Mouse (Mus musculus) neural tube, embryonic 15.5 days (tissue): ENCODE results near the gene Irs3. TPM values are rescaled to one million over a fixed set of nuclear protein-coding genes. Genes with fewer than 3 reads are reported as not detected.

Experiments used
- ATAC-seq: fragments of 200-750 bp; cut with Nextera tagmentation; 2 replicates; pipeline ENCODE4 v1.8.0; 2017; ENCODE audit warnings: mild to moderate bottlenecking, moderate TSS enrichment, moderate library complexity; ENCODE audit not compliant: low FRiP score
- H3K27ac ChIP-seq: fragments of 300-500 bp; sonication (generic); replicated peaks from 2 replicates; pipeline ENCODE4 v1.5.1; 2015; ENCODE audit warnings: mild to moderate bottlenecking, inconsistent platforms
- H3K27me3 ChIP-seq: fragments of 300-500 bp; sonication (generic); replicated peaks from 2 replicates; pipeline ENCODE4 v1.6.1; 2015; ENCODE audit warnings: inconsistent platforms
- H3K36me3 ChIP-seq: fragments of 300-500 bp; sonication (generic); 2 replicates; pipeline ENCODE4 v1.6.1; 2015; ENCODE audit warnings: inconsistent platforms
- H3K4me1 ChIP-seq: fragments of 300-500 bp; sonication (generic); 2 replicates; pipeline ENCODE4 v1.6.1; 2015; ENCODE audit warnings: inconsistent platforms
- H3K4me2 ChIP-seq: fragments of 300-500 bp; sonication (generic); 2 replicates; pipeline ENCODE4 v1.6.1; 2015; ENCODE audit warnings: inconsistent platforms, mild to moderate bottlenecking, moderate library complexity
- H3K4me3 ChIP-seq: fragments of 300-500 bp; sonication (generic); replicated peaks from 2 replicates; pipeline ENCODE4 v1.5.1; 2015; ENCODE audit warnings: mild to moderate bottlenecking, inconsistent platforms
- H3K9ac ChIP-seq: fragments of 300-500 bp; sonication (generic); replicated peaks from 2 replicates; pipeline ENCODE4 v1.6.1; 2015; ENCODE audit warnings: mild to moderate bottlenecking, inconsistent platforms
- H3K9me3 ChIP-seq: fragments of 300-500 bp; sonication (generic); replicated peaks from 2 replicates; pipeline ENCODE4 v1.6.1; 2016; ENCODE audit warnings: inconsistent platforms
- WGBS: fragments of 180-500 bp; shearing (Covaris S2); methylation state at CpG from one replicate; pipeline ENCODE4 v1.1.7; 2015; ENCODE audit warnings: mixed read lengths; 5-methylcytosine and 5-hydroxymethylcytosine counted together
- polyA plus RNA-seq: library from polyadenylated mRNA; unstranded; fragments of >200 nt; fragmentation: Nextera tagmentation; extraction: Ambion mirVana; gene quantifications from 2 replicates; pipeline ENCODE4 v1.2.1, GENCODE M21; 2015

Gene Irs3
- polyA plus RNA-seq, 1 experiment from 2014 or later = 0.12 TPM

DNA sequence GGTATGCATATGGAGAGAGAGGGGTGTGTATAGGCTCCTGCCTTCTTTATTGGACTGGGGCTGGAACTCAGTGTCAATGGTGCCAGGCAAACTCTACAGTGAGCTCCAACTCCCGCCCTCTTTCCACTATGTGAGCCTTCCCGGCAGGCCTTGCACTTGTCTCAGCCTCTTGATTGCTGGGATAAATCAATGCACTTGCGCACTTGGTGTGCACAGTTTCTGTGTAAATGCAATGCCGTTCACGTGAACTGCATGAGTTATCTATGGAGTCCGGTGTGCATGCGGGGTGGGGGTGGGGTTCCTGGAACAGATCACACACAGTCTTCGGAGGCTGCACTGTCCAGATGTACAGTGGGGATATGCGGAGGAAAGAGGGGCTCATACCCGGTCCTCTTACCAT is 7.9 kb upstream of the Irs3 start:
- no peak overlapping the region for H3K27ac ChIP-seq
- no peaks in the 10 kb centered on the region for H3K9me3 ChIP-seq
- no peak overlapping the region for H3K9ac ChIP-seq
- no peak for ATAC-seq
- WGBS = 91% methylated on average over 10 of the region's 10 CpGs
- H3K4me3 ChIP-seq = no peak overlapping the region
- H3K4me1 ChIP-seq = peaks cover 29% of the 10 kb centered on the region
- H3K4me2 ChIP-seq = no peak overlapping the region
- peaks cover 33% of the 10 kb centered on the region for H3K36me3 ChIP-seq
- no peaks in the 10 kb centered on the region for H3K27me3 ChIP-seq

DNA sequence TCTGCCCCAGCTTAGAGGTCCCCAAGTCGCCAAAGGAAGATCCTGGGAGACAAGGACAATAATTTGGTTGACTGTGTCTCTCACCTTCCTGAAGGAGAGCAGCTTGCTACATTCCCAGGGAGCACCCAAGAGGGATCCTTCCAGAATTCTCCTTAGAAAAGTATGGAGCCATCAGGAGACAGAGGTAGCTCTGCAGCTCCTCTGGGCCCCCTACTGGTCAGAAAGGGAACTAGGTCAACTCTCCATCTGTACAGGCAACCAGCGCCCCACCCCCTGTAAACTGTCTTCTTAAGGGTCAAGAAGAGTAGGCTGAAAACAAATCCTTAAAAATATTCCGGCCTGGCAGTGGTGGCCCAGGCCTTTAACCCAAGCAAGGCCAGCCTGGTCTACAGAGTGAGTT is 7.0 kb upstream of the Irs3 start:
- peaks cover 29% of the 10 kb centered on the region for H3K36me3 ChIP-seq
- peaks cover 37% of the 10 kb centered on the region for H3K4me1 ChIP-seq
- H3K4me2 ChIP-seq = no peak overlapping the region
- H3K27me3 ChIP-seq = no peaks in the 10 kb centered on the region
- no peaks in the 10 kb centered on the region for H3K9me3 ChIP-seq
- WGBS = 27% methylated on average over 3 of the region's 3 CpGs
- ATAC-seq = peak; percentile 23; the same call in 1 of the 2 replicates
- H3K4me3 ChIP-seq = no peak overlapping the region
- H3K27ac ChIP-seq = no peak overlapping the region
- no peak overlapping the region for H3K9ac ChIP-seq

DNA sequence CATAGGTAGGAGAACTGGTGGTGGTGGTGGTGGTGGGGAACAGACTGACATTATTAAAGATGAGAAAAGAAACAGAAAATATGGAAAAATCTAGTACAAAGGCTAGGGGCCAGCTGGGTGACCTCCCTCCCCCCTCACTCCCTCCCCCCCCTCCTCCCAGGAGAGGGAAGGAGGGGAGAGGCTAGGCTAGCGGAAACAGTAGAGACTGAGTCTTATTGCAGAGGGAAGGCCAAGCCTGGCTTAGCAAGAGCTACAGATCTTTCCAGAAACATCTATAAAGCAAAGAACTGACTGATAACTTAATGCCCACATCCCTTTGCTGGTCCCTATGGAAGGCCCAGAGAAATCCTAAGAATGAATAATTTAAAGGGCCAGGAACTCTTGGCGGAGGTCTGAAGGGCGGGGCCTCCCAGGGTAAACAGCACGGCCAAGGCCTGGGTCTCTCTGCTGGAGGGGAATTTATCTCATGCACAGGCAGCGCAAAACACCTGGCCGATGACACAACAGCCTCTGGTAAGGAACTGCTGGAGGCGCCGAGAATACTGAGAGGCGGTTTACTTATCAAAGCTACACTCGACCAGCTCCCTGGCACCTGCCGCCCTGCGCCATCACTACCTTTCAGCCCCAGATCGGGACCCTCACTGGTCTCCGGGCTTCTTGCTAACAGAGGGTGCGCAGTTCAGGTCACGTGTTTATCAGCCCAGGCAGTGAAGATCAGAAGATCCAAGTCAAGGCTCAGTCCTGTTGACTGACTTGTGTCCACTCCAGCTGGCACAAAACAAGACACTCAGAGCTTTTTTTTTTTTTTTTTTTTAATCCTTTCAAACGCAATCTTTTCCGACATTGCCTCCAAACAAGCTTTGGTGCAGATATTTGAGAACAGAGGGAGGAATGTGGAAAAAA is 4.4 kb upstream of the Irs3 start:
- Histone ChIP-seq H3K27ac (no peak overlapping the region), H3K9ac (no peak overlapping the region), H3K4me2 (peak overlapping the region; percentile 21)

DNA sequence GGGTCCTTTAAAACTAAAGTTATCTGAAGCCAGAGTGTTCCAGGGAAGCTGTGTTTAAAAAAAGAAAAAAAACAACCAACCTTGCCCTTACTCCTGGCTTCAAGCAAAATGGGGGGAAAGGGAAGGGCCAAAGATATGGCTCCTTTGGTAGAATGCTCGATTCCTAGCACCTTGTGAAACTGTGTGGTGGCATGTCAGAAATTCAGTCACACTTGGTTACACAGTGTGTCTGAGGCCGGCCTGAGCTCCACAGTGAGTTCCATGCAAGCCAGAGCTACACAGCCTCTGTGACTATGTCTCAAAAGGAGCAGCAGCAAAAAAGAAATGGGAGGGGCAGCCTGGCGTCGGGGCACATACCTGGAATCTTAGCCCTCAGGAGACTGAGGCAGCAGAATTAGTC is 3.7 kb upstream of the Irs3 start:
- 50% methylated on average over 4 of the region's 4 CpGs for WGBS
- peaks cover 19% of the 10 kb centered on the region for H3K36me3 ChIP-seq
- no peak overlapping the region for H3K27ac ChIP-seq
- no peaks in the 10 kb centered on the region for H3K9me3 ChIP-seq
- H3K4me1 ChIP-seq = peaks cover 41% of the 10 kb centered on the region
- H3K27me3 ChIP-seq = peaks cover 26% of the 10 kb centered on the region
- H3K4me3 ChIP-seq = no peak overlapping the region
- no peak for ATAC-seq
- H3K4me2 ChIP-seq = no peak overlapping the region
- H3K9ac ChIP-seq = no peak overlapping the region

More for the DNA sequence above, 4.4 kb upstream of the Irs3 start:
- peaks cover 22% of the 10 kb centered on the region for H3K36me3 ChIP-seq
- WGBS = 23% methylated on average over 18 of the region's 18 CpGs
- H3K9me3 ChIP-seq = no peaks in the 10 kb centered on the region
- no peak for ATAC-seq
- H3K4me1 ChIP-seq = peaks cover 39% of the 10 kb centered on the region
- H3K27me3 ChIP-seq = peaks cover 21% of the 10 kb centered on the region
- H3K4me3 ChIP-seq = no peak overlapping the region

DNA sequence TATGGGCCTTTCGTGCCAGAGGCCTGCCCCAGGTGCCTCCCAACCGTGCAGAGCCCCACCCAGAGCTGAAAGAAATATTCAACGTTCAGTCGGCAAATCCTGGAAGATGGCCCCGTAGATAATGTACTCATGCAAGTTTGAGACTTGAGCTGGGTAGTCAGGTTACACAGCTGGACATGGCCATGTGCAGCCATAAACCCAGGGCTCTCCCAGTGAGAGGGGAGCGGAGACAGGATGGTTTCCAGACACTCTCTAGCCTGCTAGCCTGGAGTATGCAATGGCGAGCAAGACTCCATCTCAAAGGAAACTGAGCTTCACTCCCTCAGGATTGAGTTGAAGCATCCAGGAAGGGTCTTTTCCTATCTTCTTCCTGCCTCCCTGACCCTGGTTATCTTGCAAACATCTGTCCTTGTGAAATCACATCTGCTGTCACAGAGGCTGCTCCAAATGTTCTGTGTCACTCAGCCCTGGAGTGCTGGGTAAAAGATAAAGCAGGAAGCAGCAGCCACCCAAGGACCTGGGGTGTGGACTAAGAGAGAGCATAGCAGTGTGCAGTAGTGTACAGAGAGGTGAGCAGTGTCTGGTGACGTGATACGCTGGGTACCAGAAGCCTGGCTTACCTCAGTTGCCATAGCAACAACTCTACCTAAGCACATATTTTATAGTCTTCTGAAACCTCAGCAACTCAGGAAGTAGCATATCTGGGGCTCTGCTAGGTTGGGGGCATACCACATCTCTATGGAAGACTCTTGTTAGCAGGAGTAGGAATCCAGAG is 2.5 kb upstream of the Irs3 start:
- H3K27ac ChIP-seq = peak overlapping the region; percentile 38; the same call in 1 of the 2 replicates
- WGBS = 60% methylated on average over 9 of the region's 9 CpGs
- H3K9me3 ChIP-seq = no peaks in the 10 kb centered on the region
- peak; percentile 78 for ATAC-seq
- H3K9ac ChIP-seq = no peak overlapping the region
- no peak overlapping the region for H3K4me3 ChIP-seq
- peaks cover 12% of the 10 kb centered on the region for H3K36me3 ChIP-seq
- no peak overlapping the region for H3K4me2 ChIP-seq
- peaks cover 41% of the 10 kb centered on the region for H3K4me1 ChIP-seq
- H3K27me3 ChIP-seq = peaks cover 35% of the 10 kb centered on the region

DNA sequence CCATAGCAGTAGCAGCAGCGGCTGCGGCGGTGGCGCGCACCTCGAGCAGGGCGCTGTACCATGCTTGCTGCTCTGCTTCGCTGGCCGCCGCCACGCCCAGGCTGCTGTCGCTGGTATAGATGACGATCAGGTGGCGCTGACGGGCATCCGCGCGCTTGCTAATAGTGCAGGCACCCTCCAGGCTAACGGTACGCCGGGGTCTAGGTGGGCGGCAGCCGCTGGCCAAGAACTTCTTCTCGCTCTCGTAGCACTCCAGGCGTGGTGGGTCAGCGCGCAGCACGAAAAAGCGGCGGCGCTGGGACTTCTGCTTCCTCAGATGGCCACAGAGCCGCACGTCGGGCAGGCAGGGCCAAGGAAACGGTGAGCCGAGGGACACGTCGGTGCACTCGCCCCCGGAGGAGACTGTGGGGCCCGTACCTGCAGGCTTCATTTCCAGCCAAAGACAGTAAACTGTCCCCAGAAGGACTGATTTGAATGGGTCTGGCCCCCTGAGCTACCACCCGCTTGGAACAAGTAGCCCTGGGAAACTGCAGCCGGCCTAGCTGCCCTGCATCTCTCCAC is 343 bp downstream of the Irs3 start:
- H3K36me3 ChIP-seq = peaks cover 22% of the 10 kb centered on the region
- peaks cover 32% of the 10 kb centered on the region for H3K4me1 ChIP-seq
- no peak overlapping the region for H3K9ac ChIP-seq
- no peaks in the 10 kb centered on the region for H3K9me3 ChIP-seq
- no peak overlapping the region for H3K27ac ChIP-seq
- peak overlapping the region; percentile 54 for H3K4me2 ChIP-seq
- peak overlapping the region; percentile 27 for H3K4me3 ChIP-seq
- ATAC-seq = no peak
- H3K27me3 ChIP-seq = peaks cover 37% of the 10 kb centered on the region
- WGBS = 3% methylated on average over 44 of the region's 44 CpGs

DNA sequence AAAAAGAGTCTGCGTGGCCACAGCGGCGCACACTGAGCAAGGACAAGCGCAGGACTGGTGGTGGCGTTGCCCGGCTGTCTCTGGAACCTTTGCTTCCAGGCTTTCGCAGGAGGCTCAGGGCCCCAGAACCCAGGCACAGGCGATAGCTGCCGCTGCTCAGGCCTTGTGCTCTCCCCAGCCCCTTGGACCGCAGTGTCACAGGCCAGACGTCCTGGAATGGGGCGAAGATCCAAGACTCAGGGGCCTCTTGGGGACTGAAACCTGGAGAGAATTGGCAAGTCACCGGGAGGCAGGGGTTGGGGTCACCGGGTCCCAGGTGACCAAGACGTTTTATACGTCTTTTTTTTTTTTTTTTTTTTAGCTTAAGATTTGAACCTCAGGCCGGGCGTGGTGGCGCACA is 1.0 kb downstream of the Irs3 start:
- peaks cover 25% of the 10 kb centered on the region for H3K4me1 ChIP-seq
- WGBS = 46% methylated on average over 19 of the region's 19 CpGs
- no peak overlapping the region for H3K27ac ChIP-seq
- ATAC-seq = no peak
- no peak overlapping the region for H3K4me2 ChIP-seq
- no peak overlapping the region for H3K4me3 ChIP-seq
- H3K9ac ChIP-seq = no peak overlapping the region
- peaks cover 37% of the 10 kb centered on the region for H3K27me3 ChIP-seq
- peaks cover 29% of the 10 kb centered on the region for H3K36me3 ChIP-seq
- no peaks in the 10 kb centered on the region for H3K9me3 ChIP-seq

DNA sequence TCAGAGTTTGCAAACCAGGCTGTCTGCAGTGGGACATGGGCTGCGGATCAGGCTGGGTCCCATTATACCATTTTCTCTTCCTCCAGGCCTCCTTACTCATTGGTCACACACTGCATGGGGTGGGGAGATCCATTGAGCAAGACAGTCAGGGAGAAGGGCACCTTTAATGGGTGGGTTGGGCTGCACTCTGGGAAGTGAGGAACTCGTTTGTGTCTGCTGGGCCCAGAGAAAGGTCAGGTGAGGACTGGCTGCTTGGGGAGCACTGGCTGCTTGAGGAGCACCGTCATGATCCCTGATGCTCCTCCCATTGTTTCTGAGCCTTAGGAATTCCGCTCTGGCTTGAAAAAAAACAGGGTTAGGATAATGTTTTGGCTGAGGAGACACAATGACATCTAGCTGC is 2.6 kb downstream of the Irs3 start:
- H3K4me2 ChIP-seq = no peak overlapping the region
- 55% methylated on average over 4 of the region's 4 CpGs for WGBS

DNA sequence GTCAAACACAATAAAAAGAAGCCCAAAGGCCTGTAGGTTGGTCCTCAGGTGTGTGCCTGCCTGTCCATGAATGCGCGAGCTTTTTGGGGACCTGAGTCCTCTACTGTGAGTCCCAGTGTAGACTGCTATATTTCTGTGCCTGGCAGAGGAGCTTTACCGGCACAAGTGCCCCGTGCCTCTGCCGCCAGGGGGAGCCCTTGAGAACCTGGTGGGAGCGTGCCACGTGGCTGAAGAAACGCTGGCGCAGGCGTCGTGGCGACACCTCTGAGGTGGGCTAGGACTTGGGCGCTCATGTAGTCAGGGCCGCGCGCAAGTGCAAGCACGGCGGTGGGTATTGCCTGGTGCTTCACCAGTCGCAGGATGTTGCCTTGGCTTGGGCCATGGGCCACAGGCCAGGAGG is 4.5 kb downstream of the Irs3 start, which contains the start of gene Sap25:
Sap25 (plus strand) TSS at position 281 of the 400 bp plus-strand sequence.
- Histone ChIP-seq H3K4me3 (no peak within 1 kb of the TSS), H3K9me3 (no peaks in the 10 kb centered on the region), H3K27ac (no peak within 1 kb of the TSS), H3K4me1 (peaks cover 8% of the 10 kb centered on the region), H3K4me2 (no peak within 1 kb of the TSS), H3K27me3 (peaks cover 28% of the 10 kb centered on the region), H3K36me3 (peaks cover 63% of the 10 kb centered on the region), H3K9ac (no peak within 1 kb of the TSS)
- no peak for ATAC-seq
- WGBS = 91% methylated on average over 19 of the region's 19 CpGs

More for the DNA sequence above, 2.6 kb downstream of the Irs3 start:
- Histone ChIP-seq H3K4me3 (no peak overlapping the region), H3K9ac (no peak overlapping the region), H3K4me1 (peaks cover 11% of the 10 kb centered on the region), H3K27ac (no peak overlapping the region), H3K27me3 (peaks cover 37% of the 10 kb centered on the region), H3K9me3 (no peaks in the 10 kb centered on the region), H3K36me3 (peaks cover 45% of the 10 kb centered on the region)
- ATAC-seq = no peak

DNA sequence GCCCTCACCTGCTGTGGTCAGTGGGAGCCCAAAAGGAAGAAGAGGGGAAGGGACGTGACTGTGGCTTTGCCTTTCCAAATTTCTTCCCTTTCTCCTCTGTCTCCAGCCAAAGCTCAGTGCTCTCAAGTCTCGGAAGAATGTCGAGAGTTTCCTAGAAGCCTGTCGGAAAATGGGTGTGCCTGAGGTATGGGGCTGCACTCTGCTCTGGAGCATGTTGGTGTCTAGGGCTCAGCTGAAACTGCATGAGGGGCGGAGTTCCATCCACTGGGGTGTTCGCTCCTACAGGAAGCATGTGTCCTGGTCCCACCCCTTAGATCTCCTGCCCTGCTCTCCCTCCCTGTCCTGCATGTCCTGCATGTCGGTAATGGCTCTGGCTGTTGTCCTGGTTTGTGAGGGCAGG is 6.0 kb downstream of the Irs3 start:
- Histone ChIP-seq H3K4me1 (no peaks in the 10 kb centered on the region), H3K4me2 (no peak overlapping the region), H3K27me3 (peaks cover 14% of the 10 kb centered on the region; the same call in 1 of the 2 replicates), H3K9ac (no peak overlapping the region), H3K4me3 (no peak overlapping the region), H3K9me3 (no peaks in the 10 kb centered on the region), H3K36me3 (peaks cover 73% of the 10 kb centered on the region), H3K27ac (no peak overlapping the region)
- 91% methylated on average over 7 of the region's 7 CpGs for WGBS
- no peak for ATAC-seq

DNA sequence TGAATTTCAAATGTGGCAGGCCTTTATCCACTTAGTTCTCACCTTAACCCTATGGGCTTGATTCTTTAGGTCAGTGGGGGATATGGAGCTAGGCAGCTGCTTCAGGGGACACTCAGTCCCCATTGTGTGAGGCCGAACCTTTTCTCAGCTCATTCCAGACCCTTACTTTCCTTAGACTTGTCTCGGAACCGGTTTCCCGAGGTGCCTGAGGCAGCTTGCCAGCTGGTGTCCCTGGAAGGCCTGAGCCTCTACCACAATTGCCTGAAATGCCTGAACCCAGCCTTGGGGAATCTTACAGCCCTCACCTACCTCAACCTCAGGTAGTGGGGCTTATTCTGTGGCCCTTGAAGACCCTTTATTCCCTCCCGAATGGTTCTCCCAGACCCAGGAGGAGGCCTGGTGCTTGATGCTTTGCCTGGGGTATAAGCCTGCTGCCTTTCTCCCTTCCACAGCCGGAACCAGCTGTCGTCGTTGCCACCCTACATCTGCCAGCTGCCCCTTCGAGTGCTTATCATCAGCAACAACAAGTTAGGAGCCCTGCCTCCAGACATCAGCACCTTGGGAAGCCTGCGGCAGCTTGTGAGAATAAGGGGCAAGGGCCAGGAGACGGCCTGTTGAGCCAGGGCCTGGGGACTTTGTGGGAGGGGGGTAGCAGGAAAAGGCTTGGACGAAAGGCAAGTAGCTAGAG is 12.0 kb downstream of the Irs3 start:
- Histone ChIP-seq H3K4me1 (peaks cover 37% of the 10 kb centered on the region), H3K9me3 (no peaks in the 10 kb centered on the region), H3K27me3 (no peaks in the 10 kb centered on the region), H3K36me3 (peaks cover 46% of the 10 kb centered on the region), H3K27ac (no peak overlapping the region), H3K4me2 (no peak overlapping the region), H3K4me3 (no peak overlapping the region), H3K9ac (no peak overlapping the region; the same call in 1 of the 2 replicates)
- 82% methylated on average over 12 of the region's 12 CpGs for WGBS
- no peak for ATAC-seq
